ENCODE assay signal across 24 mouse cellular contexts in genomic region chr15:79144021-79144420, GRCm38 (mm10). TPM values are rescaled to one million over a fixed set of nuclear protein-coding genes. Genes with fewer than 3 reads are reported as not detected.
DNase-seq lines count a peak whose midpoint lies in the region; ATAC-seq and TF ChIP-seq lines count a peak whose summit lies in the region.
"Had no signal": no experiment of that assay in that cellular context is flagged by ENCODE, and none has a peak within 500 bp of the region (broad histone marks: within the 10 kb centered on the region; RNA-seq: fewer than 3 reads in every experiment).

No protein-coding gene starts in this region.

- H3K4me1 ChIP-seq in heart, embryonic 13.5 days: peaks cover 30% of the 10 kb centered on the region
- H3K4me1 ChIP-seq in E14TG2a.4 (replicated peaks; ENCODE audit: low read depth, low read length): peaks cover 69% of the 10 kb centered on the region
- peaks cover 8% of the 10 kb centered on the region; the same call in 1 of the 2 replicates for H3K4me1 ChIP-seq in embryonic facial prominence, embryonic 14.5 days (ENCODE audit: control insufficient read depth, insufficient read depth, low read length)
- peaks cover 15% of the 10 kb centered on the region for H3K4me1 ChIP-seq in stomach, embryonic 16.5 days (ENCODE audit: control insufficient read depth, insufficient read depth, low read length)

- peaks cover 51% of the 10 kb centered on the region for H3K36me3 ChIP-seq in heart, embryonic 13.5 days
- peaks cover 56% of the 10 kb centered on the region for H3K36me3 ChIP-seq in E14TG2a.4 (ENCODE audit: insufficient read depth, low read length)
- peaks cover 48% of the 10 kb centered on the region for H3K36me3 ChIP-seq in embryonic facial prominence, embryonic 14.5 days (ENCODE audit: control insufficient read depth, insufficient read depth, low read length)
- H3K36me3 ChIP-seq in stomach, embryonic 16.5 days (ENCODE audit: control insufficient read depth, insufficient read depth, low read length): peaks cover 12% of the 10 kb centered on the region; the same call in 1 of the 2 replicates

- no peak overlapping the region for H3K4me2 ChIP-seq in heart, embryonic 13.5 days
- no peak overlapping the region for H3K4me2 ChIP-seq in embryonic facial prominence, embryonic 14.5 days (ENCODE audit: low read depth, low read length)
- H3K4me2 ChIP-seq in stomach, embryonic 16.5 days (ENCODE audit: low read depth, low read length): no peak overlapping the region
- H3K4me2 ChIP-seq: embryonic facial prominence, embryonic 12.5 days; heart, embryonic 12.5 days; hindbrain, embryonic 12.5 days had no signal

- H3K4me3 ChIP-seq in heart, embryonic 13.5 days: no peak overlapping the region
- H3K4me3 ChIP-seq in E14TG2a.4 (replicated peaks; ENCODE audit: low read length): peak overlapping the region; percentile 35; the same call in 1 of the 2 replicates
- H3K4me3 ChIP-seq in embryonic facial prominence, embryonic 14.5 days (ENCODE audit: low read depth, low read length): no peak overlapping the region
- no peak overlapping the region for H3K4me3 ChIP-seq in stomach, embryonic 16.5 days (replicated peaks; ENCODE audit: low read length)
- H3K4me3 ChIP-seq: embryonic facial prominence, embryonic 12.5 days; erythroblast, embryonic 14.5 days; forebrain, embryonic 10.5 days; gastrocnemius, adult 2 months; heart, embryonic 12.5 days; hindbrain, embryonic 12.5 days had no signal

- H3K9me3 ChIP-seq in heart, embryonic 13.5 days: no peaks in the 10 kb centered on the region
- H3K9me3 ChIP-seq in E14TG2a.4 (ENCODE audit: low read length): no peaks in the 10 kb centered on the region
- H3K9me3 ChIP-seq in embryonic facial prominence, embryonic 14.5 days (ENCODE audit: control insufficient read depth, low read length): no peaks in the 10 kb centered on the region
- no peaks in the 10 kb centered on the region for H3K9me3 ChIP-seq in stomach, embryonic 16.5 days (replicated peaks; ENCODE audit: control insufficient read depth, low read length)
- H3K9me3 ChIP-seq: embryonic facial prominence, embryonic 12.5 days; forebrain, embryonic 10.5 days; heart, embryonic 12.5 days; hindbrain, embryonic 12.5 days had no signal

- no peak for ATAC-seq in heart, embryonic 13.5 days (ENCODE audit: extremely low read depth, insufficient number of reproducible peaks, low FRiP score, low TSS enrichment)
- no peak for ATAC-seq in embryonic facial prominence, embryonic 14.5 days (ENCODE audit: low read depth)
- ATAC-seq in stomach, embryonic 16.5 days (ENCODE audit: insufficient read depth, low FRiP score): no peak
- ATAC-seq: forebrain, embryonic 14.5 days; hindbrain, embryonic 16.5 days; inflammation-experienced regulatory T-cells, adult 6 months had no signal

- no peak for TF ChIP-seq CTCF in E14TG2a.4 (conservative IDR thresholded peaks at IDR 0.05; ENCODE audit: low read length)

- no peak for DNase-seq in heart, postnatal 36 days
- peak; percentile 56 for DNase-seq in embryonic facial prominence, embryonic 14.5 days (ENCODE audit: low spot score)
- no peak for DNase-seq in adrenal gland, postnatal 4 days (ENCODE audit: low spot score in 2 of 2)
- no peak for DNase-seq in left cerebral cortex, adult 18-20 months (ENCODE audit: low spot score in 2 of 2)
- no peak for DNase-seq in cerebellum, postnatal 25 days
- DNase-seq: adrenal gland, postnatal 14 days; cerebellum, adult 18-20 months; cerebellum, adult 9-11 months; embryo, embryonic 11 days; gastrocnemius, adult 2 months; gastrocnemius, postnatal 25 days; heart, postnatal 4 days had no signal

- WGBS in heart, embryonic 13.5 days: 76% methylated on average over 8 of the region's 8 CpGs
- 73% methylated on average over 8 of the region's 8 CpGs for WGBS in embryonic facial prominence, embryonic 14.5 days
- 50% methylated on average over 8 of the region's 8 CpGs for WGBS in stomach, embryonic 16.5 days

- peak overlapping the region; percentile 12; the same call in 1 of the 2 replicates for H3K9ac ChIP-seq in heart, embryonic 13.5 days
- no peak overlapping the region for H3K9ac ChIP-seq in embryonic facial prominence, embryonic 14.5 days (ENCODE audit: low read depth, low read length)
- no peak overlapping the region for H3K9ac ChIP-seq in stomach, embryonic 16.5 days (ENCODE audit: low read length)
- H3K9ac ChIP-seq: embryonic facial prominence, embryonic 12.5 days; heart, embryonic 12.5 days; hindbrain, embryonic 12.5 days had no signal

- H3K27me3 ChIP-seq in heart, embryonic 13.5 days (replicated peaks): no peaks in the 10 kb centered on the region
- H3K27me3 ChIP-seq in E14TG2a.4 (ENCODE audit: insufficient read depth, low read length): peaks cover 9% of the 10 kb centered on the region
- no peaks in the 10 kb centered on the region for H3K27me3 ChIP-seq in embryonic facial prominence, embryonic 14.5 days (replicated peaks; ENCODE audit: control insufficient read depth, insufficient read depth, low read length)
- H3K27me3 ChIP-seq in stomach, embryonic 16.5 days (ENCODE audit: control insufficient read depth, insufficient read depth, low read length): no peaks in the 10 kb centered on the region
- H3K27me3 ChIP-seq: embryonic facial prominence, embryonic 12.5 days; heart, embryonic 12.5 days; hindbrain, embryonic 12.5 days had no signal

- intact Hi-C loops in heart, postnatal 36 days (cut with DNase I): no loop called here

- no peak overlapping the region for H3K27ac ChIP-seq in heart, embryonic 13.5 days (replicated peaks)
- peak overlapping the region; percentile 33; the same call in 1 of the 2 replicates for H3K27ac ChIP-seq in embryonic facial prominence, embryonic 14.5 days (replicated peaks; ENCODE audit: low read depth, low read length)
- H3K27ac ChIP-seq in stomach, embryonic 16.5 days (ENCODE audit: low read length): peak overlapping the region; percentile 43
- H3K27ac ChIP-seq: embryonic facial prominence, embryonic 12.5 days; forebrain, embryonic 10.5 days; gastrocnemius, adult 2 months; hindbrain, embryonic 12.5 days had no signal

RNA-seq across cellular contexts. Expression of gene 1700088E04Rik, which starts 3.0 kb away (rescaled TPM):
- 6.0 TPM in 2 replicates for polyA plus RNA-seq in heart, embryonic 13.5 days (2015; fragmentation: Nextera tagmentation; extraction: Ambion mirVana)
- total RNA-seq in heart, postnatal 36 days (2021): 1 to 10 TPM; 1.3 to 2.8 TPM
- 8.5 and 12.2 TPM in 2 replicates for polyA plus RNA-seq in embryonic facial prominence, embryonic 14.5 days (2014; fragmentation: Nextera tagmentation; extraction: Ambion mirVana)
- 6.9 and 7.3 TPM in 2 replicates for polyA plus RNA-seq in stomach, embryonic 16.5 days (2015; fragmentation: Nextera tagmentation; extraction: Ambion mirVana)
- 1 to 10 TPM; 8.0 to 9.0 TPM for total RNA-seq in adrenal gland, postnatal 4 days (2021)
- 10 to 100 TPM in 1 of 2 experiments, 1 to 10 TPM in 1; 7.3 to 10.8 TPM for total RNA-seq in left cerebral cortex, adult 18-20 months (2021)
- total RNA-seq: granulocyte monocyte progenitor cell, adult 5-6 weeks had no signal
- polyA plus RNA-seq: erythroblast, embryonic 14.5 days had no signal

RNA-seq across cellular contexts. Expression of gene Polr2f, which starts 3.2 kb away (rescaled TPM):
- polyA plus RNA-seq in heart, embryonic 13.5 days (2015; fragmentation: Nextera tagmentation; extraction: Ambion mirVana): 231 and 244 TPM in 2 replicates
- 100 to 1,000 TPM; 132 to 146 TPM for total RNA-seq in heart, postnatal 36 days (2021)
- 305 TPM in 2 replicates for polyA plus RNA-seq in embryonic facial prominence, embryonic 14.5 days (2014; fragmentation: Nextera tagmentation; extraction: Ambion mirVana)
- polyA plus RNA-seq in stomach, embryonic 16.5 days (2015; fragmentation: Nextera tagmentation; extraction: Ambion mirVana): 281 and 302 TPM in 2 replicates
- 100 to 1,000 TPM; 134 to 142 TPM for total RNA-seq in adrenal gland, postnatal 4 days (2021)
- 100 to 1,000 TPM; 102 to 111 TPM for total RNA-seq in left cerebral cortex, adult 18-20 months (2021)

RNA-seq across cellular contexts. Expression of gene Sox10, which starts 21.0 kb away (rescaled TPM):
- polyA plus RNA-seq in heart, embryonic 13.5 days (2015; fragmentation: Nextera tagmentation; extraction: Ambion mirVana): 0.42 and 0.44 TPM in 2 replicates
- 1 to 10 TPM; 1.4 to 1.6 TPM for total RNA-seq in heart, postnatal 36 days (2021)
- polyA plus RNA-seq in embryonic facial prominence, embryonic 14.5 days (2014; fragmentation: Nextera tagmentation; extraction: Ambion mirVana): 16.2 and 17.7 TPM in 2 replicates
- 5.3 and 5.4 TPM in 2 replicates for polyA plus RNA-seq in stomach, embryonic 16.5 days (2015; fragmentation: Nextera tagmentation; extraction: Ambion mirVana)
- total RNA-seq in adrenal gland, postnatal 4 days (2021): 10 to 100 TPM in 1 of 2 experiments, 1 to 10 TPM in 1; 9.5 to 12.3 TPM
- total RNA-seq in left cerebral cortex, adult 18-20 months (2021): 10 to 100 TPM; 19.6 to 26.1 TPM
- total RNA-seq: granulocyte monocyte progenitor cell, adult 5-6 weeks had no signal
- polyA plus RNA-seq: erythroblast, embryonic 14.5 days; inflammation-experienced regulatory T-cells, adult 6 months had no signal

RNA-seq across cellular contexts. Expression of gene Micall1, which starts 35.3 kb away (rescaled TPM):
- 15.4 and 15.6 TPM in 2 replicates for polyA plus RNA-seq in heart, embryonic 13.5 days (2015; fragmentation: Nextera tagmentation; extraction: Ambion mirVana)
- total RNA-seq in heart, postnatal 36 days (2021): 10 to 100 TPM; 39.0 to 50.1 TPM
- polyA plus RNA-seq in embryonic facial prominence, embryonic 14.5 days (2014; fragmentation: Nextera tagmentation; extraction: Ambion mirVana): 10.5 and 10.8 TPM in 2 replicates
- 10.4 and 11.2 TPM in 2 replicates for polyA plus RNA-seq in stomach, embryonic 16.5 days (2015; fragmentation: Nextera tagmentation; extraction: Ambion mirVana)
- 10 to 100 TPM; 36.0 to 40.2 TPM for total RNA-seq in adrenal gland, postnatal 4 days (2021)
- total RNA-seq in left cerebral cortex, adult 18-20 months (2021): 10 to 100 TPM; 22.2 to 26.8 TPM

Comparison
In these comparisons a context has a peak if more than half of its experiments do, and no peak if none do; other contexts are left out.
1. RNA of gene Sox10, which starts 21.0 kb away (total RNA-seq): 19.6 to 26.1 TPM in left cerebral cortex, adult 18-20 months and 9.5 to 12.3 TPM in adrenal gland, postnatal 4 days; 1.4 to 1.6 TPM in heart, postnatal 36 days; every median in the first group is over 4 times any median in the second.